12 mouse cellular contexts compared by ENCODE assay signal in the genomic region with DNA sequence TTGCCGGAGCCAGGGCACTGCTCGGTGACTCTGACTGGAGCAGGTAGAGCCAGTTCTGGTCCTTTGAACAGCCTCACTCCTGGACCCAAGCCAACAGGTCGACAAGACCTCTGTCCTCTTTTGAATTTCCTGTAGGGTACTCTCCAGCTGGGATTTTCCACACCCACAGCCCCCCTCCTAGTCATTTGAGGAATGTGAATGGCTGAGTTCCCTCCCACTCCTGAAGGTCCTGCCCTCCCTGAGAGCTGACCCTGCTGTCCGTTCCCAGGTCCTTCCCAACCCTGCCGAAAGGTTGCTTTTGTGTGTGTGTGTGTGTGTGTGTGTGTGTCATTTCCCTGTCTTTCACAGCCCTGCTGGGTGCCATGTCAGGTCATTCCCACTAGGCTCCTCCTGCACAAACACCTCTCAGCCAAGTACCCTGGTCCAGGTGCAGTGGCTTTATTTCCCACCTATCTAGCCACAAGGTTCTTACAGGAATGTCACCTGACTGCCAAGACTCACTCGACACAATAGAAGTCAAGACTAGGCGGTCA. TPM values are rescaled to one million over a fixed set of nuclear protein-coding genes. Genes with fewer than 3 reads are reported as not detected.
A peak's percentile ranks its signal among the peaks of the same experiment; 100 is the strongest.
DNase-seq lines count a peak whose midpoint lies in the region; ATAC-seq and TF ChIP-seq lines count a peak whose summit lies in the region.
"Had no signal": no experiment of that assay in that cellular context is flagged by ENCODE, and none has a peak within 500 bp of the region (broad histone marks: within the 10 kb centered on the region; RNA-seq: fewer than 3 reads in every experiment).

No protein-coding gene starts in this region.

- no peak overlapping the region for H3K9ac ChIP-seq in liver, adult 2 months (ENCODE audit: low read depth, low read length)
- H3K9ac ChIP-seq in liver, embryonic 12.5 days: no peak overlapping the region
- H3K9ac ChIP-seq: forebrain, postnatal 0 days had no signal

- peak overlapping the region; percentile 49 for H3K27ac ChIP-seq in liver, adult 2 months (replicated peaks; ENCODE audit: insufficient read depth, low read depth, low read length)
- H3K27ac ChIP-seq in liver, embryonic 12.5 days: no peak overlapping the region
- no peak overlapping the region for H3K27ac ChIP-seq in layer of hippocampus, adult 2 months

- 0 out of 2 replicates have a peak, but pooled peaks have one; percentile 8 for TF ChIP-seq CTCF in liver, adult 2 months (IDR thresholded peaks at IDR 0.05; ENCODE audit: low read depth, low read length)
- no peak for TF ChIP-seq CTCF in layer of hippocampus, adult 2 months (conservative IDR thresholded peaks at IDR 0.05)

- no peaks in the 10 kb centered on the region for H3K27me3 ChIP-seq in liver, adult 2 months (ENCODE audit: control insufficient read depth, insufficient read depth, low read length)
- H3K27me3 ChIP-seq in liver, embryonic 12.5 days (replicated peaks): 0 out of 2 replicates have a peak, but pooled peaks cover 4% of the 10 kb centered on the region

- ATAC-seq in liver, embryonic 12.5 days: no peak
- ATAC-seq in megakaryocyte progenitor cell, adult 5-6 weeks (replicated peaks; ENCODE audit: poor library complexity): no peak
- ATAC-seq: forebrain, postnatal 0 days had no signal

- peak; percentile 92 for DNase-seq in liver, adult 2 months (ENCODE audit: extremely low read depth, low read depth, low spot score)
- DNase-seq in kidney, postnatal 4 days: peak; percentile 70 to 82
- peak; percentile 92 for DNase-seq in lung, postnatal 36 days
- DNase-seq in spleen, adult 12 weeks (ENCODE audit: low spot score): no peak
- DNase-seq in spleen, adult 18-20 months: no peak
- DNase-seq in layer of hippocampus, adult 2 months (ENCODE audit: low spot score in 2 of 2): no peak
- DNase-seq: forebrain, postnatal 0 days; thymus, postnatal 36 days had no signal

- no peak for TF ChIP-seq POLR2A in liver, adult 2 months (IDR thresholded peaks at IDR 0.05; ENCODE audit: extremely low read depth, insufficient read depth, low read length)

- H3K4me3 ChIP-seq in liver, adult 2 months (ENCODE audit: insufficient read depth, low read depth, low read length): no peak overlapping the region
- no peak overlapping the region for H3K4me3 ChIP-seq in liver, embryonic 12.5 days
- H3K4me3 ChIP-seq in layer of hippocampus, adult 2 months: no peak overlapping the region
- H3K4me3 ChIP-seq: megakaryocyte, embryonic 14.5 days had no signal

- no peaks in the 10 kb centered on the region for H3K79me2 ChIP-seq in liver, adult 2 months (ENCODE audit: control insufficient read depth, insufficient read depth, low read length)

- H3K9me3 ChIP-seq in liver, embryonic 12.5 days (replicated peaks): no peaks in the 10 kb centered on the region

- H3K36me3 ChIP-seq in liver, adult 2 months (ENCODE audit: control insufficient read depth, insufficient read depth, low read length): no peaks in the 10 kb centered on the region
- peaks cover 6% of the 10 kb centered on the region for H3K36me3 ChIP-seq in liver, embryonic 12.5 days

- H3K4me1 ChIP-seq in liver, adult 2 months (ENCODE audit: control insufficient read depth, insufficient read depth, low read length): peaks cover 25% of the 10 kb centered on the region
- H3K4me1 ChIP-seq in liver, embryonic 12.5 days: 0 out of 2 replicates have a peak, but pooled peaks cover 3% of the 10 kb centered on the region

- WGBS in liver, adult 2 months: 29% methylated on average over 7 of the region's 7 CpGs
- WGBS in liver, embryonic 12.5 days (ENCODE audit: insufficient replicate concordance): 46% methylated on average over 7 of the region's 7 CpGs

- H3K4me2 ChIP-seq in liver, embryonic 12.5 days: no peak overlapping the region

RNA-seq across cellular contexts. Expression of a gene that starts 8.1 kb away (rescaled TPM):
- 2,096 and 2,327 TPM in 2 replicates for total RNA-seq in liver, adult 2 months (2014; rRNA removed)
- polyA plus RNA-seq in liver, adult 2 months (2012; rRNA removed): 2,417 and 2,600 TPM in 2 replicates
- 10.5 and 10.8 TPM in 2 replicates for polyA plus RNA-seq in liver, embryonic 12.5 days (2016; fragmentation: Nextera tagmentation; extraction: Ambion mirVana)
- 175 and 209 TPM in 2 replicates for total RNA-seq in megakaryocyte progenitor cell, adult 5-6 weeks (2015)
- total RNA-seq in megakaryocyte progenitor cell, adult 5-6 weeks (2017): 273 and 358 TPM in 2 replicates
- not detected for total RNA-seq in layer of hippocampus, adult 2 months (2021)

RNA-seq across cellular contexts. Expression of a gene that starts 21.3 kb away (rescaled TPM):
- 9.7 and 9.9 TPM in 2 replicates for total RNA-seq in liver, adult 2 months (2014; rRNA removed)
- polyA plus RNA-seq in liver, adult 2 months (2012; rRNA removed): 5.3 and 6.6 TPM in 2 replicates
- 12.7 and 13.9 TPM in 2 replicates for polyA plus RNA-seq in liver, embryonic 12.5 days (2016; fragmentation: Nextera tagmentation; extraction: Ambion mirVana)
- total RNA-seq in megakaryocyte progenitor cell, adult 5-6 weeks (2015): 7.2 and 8.1 TPM in 2 replicates
- 16.5 and 18.4 TPM in 2 replicates for total RNA-seq in megakaryocyte progenitor cell, adult 5-6 weeks (2017)
- total RNA-seq in layer of hippocampus, adult 2 months (2021): 10 to 100 TPM; 13.6 to 17.6 TPM

RNA-seq across cellular contexts. Expression of a gene that starts 21.4 kb away (rescaled TPM):
- total RNA-seq in liver, adult 2 months (2014; rRNA removed): 6.9 and 8.7 TPM in 2 replicates
- polyA plus RNA-seq in liver, adult 2 months (2012; rRNA removed): 8.3 and 10.2 TPM in 2 replicates
- polyA plus RNA-seq in liver, embryonic 12.5 days (2016; fragmentation: Nextera tagmentation; extraction: Ambion mirVana): 18.6 and 19.8 TPM in 2 replicates
- total RNA-seq in megakaryocyte progenitor cell, adult 5-6 weeks (2015): 15.0 and 18.8 TPM in 2 replicates
- 68.6 and 69.5 TPM in 2 replicates for total RNA-seq in megakaryocyte progenitor cell, adult 5-6 weeks (2017)
- total RNA-seq in layer of hippocampus, adult 2 months (2021): 10 to 100 TPM; 28.0 to 30.1 TPM

RNA-seq across cellular contexts. Expression of a gene that starts 21.4 kb away (rescaled TPM):
- 7.5 and 10.9 TPM in 2 replicates for total RNA-seq in liver, adult 2 months (2014; rRNA removed)
- polyA plus RNA-seq in liver, adult 2 months (2012; rRNA removed): 12.0 and 14.0 TPM in 2 replicates
- polyA plus RNA-seq in liver, embryonic 12.5 days (2016; fragmentation: Nextera tagmentation; extraction: Ambion mirVana): 33.3 and 35.3 TPM in 2 replicates
- total RNA-seq in megakaryocyte progenitor cell, adult 5-6 weeks (2015): 13.4 and 20.8 TPM in 2 replicates
- total RNA-seq in megakaryocyte progenitor cell, adult 5-6 weeks (2017): 24.8 and 32.4 TPM in 2 replicates
- 10 to 100 TPM; 25.6 to 25.9 TPM for total RNA-seq in layer of hippocampus, adult 2 months (2021)

RNA-seq across cellular contexts. Expression of a gene that starts 27.3 kb away (rescaled TPM):
- 0.07 TPM in 1 of 2 replicates, not detected in the other for total RNA-seq in liver, adult 2 months (2014; rRNA removed)
- polyA plus RNA-seq in liver, adult 2 months (2012; rRNA removed): not detected in 2 replicates
- 0.97 and 2.0 TPM in 2 replicates for polyA plus RNA-seq in liver, embryonic 12.5 days (2016; fragmentation: Nextera tagmentation; extraction: Ambion mirVana)
- total RNA-seq in megakaryocyte progenitor cell, adult 5-6 weeks (2015): 0.27 and 0.79 TPM in 2 replicates
- total RNA-seq in megakaryocyte progenitor cell, adult 5-6 weeks (2017): 0.12 TPM in 1 of 2 replicates, not detected in the other
- total RNA-seq in layer of hippocampus, adult 2 months (2021): 1 to 10 TPM; 2.3 to 2.8 TPM
- polyA plus RNA-seq: neural tube, embryonic 11.5 days had no signal

Comparison
In these comparisons a context has a peak if more than half of its experiments do, and no peak if none do; other contexts are left out.
1. DNase-seq: peak in liver, adult 2 months (single experiment), kidney, postnatal 4 days (2 of 2) and lung, postnatal 36 days (single experiment); none in spleen, adult 12 weeks (single experiment), spleen, adult 18-20 months (0 of 2) and layer of hippocampus, adult 2 months (0 of 2).
2. RNA of a gene that starts 8.1 kb away (total RNA-seq): 2,096 to 2,327 TPM in liver, adult 2 months and 175 to 358 TPM in megakaryocyte progenitor cell, adult 5-6 weeks; not detected in layer of hippocampus, adult 2 months; every median in the first group is over 100 times any median in the second.